Mouse (Mus musculus): ENCODE data around the gene Fitm1.

Fitm1 gene

GRCm38 (mm10) chr14:55575302-55575701 lies at the start of gene Fitm1:
TSS of gene Fitm1 (plus strand) at chr14:55575617.
- in situ Hi-C loops (cut with MboI; ENCODE audit: unreplicated experiment in 2 of 2), result no loop called here

- in situ Hi-C loops (cut with MboI; ENCODE audit: unreplicated experiment in 2 of 2), result no loop called here
Measured at GRCm38 (mm10) chr14:55526674-55527073, 48.7 kb upstream of the Fitm1 start.

- in situ Hi-C loops (cut with MboI; ENCODE audit: unreplicated experiment in 2 of 2), result no loop called here
Measured at GRCm38 (mm10) chr14:55527940-55528339, 47.5 kb upstream of the Fitm1 start.

GRCm38 (mm10) chr14:55536116-55536745 lies 39.2 kb upstream of the Fitm1 start:
- in situ Hi-C loops (cut with MboI; ENCODE audit: unreplicated experiment in 2 of 2), result loop anchor here in 1 of 2 experiments (5.0 kb wide), 1 partner anchor 34 kb away; no protein-coding TSS in a partner anchor

- in situ Hi-C loops (cut with MboI; ENCODE audit: unreplicated experiment in 2 of 2), result no loop called here
Measured at GRCm38 (mm10) chr14:55540067-55540786, 35.2 kb upstream of the Fitm1 start, which contains the start of gene Pck2. TSS of gene Pck2 (plus strand) at chr14:55540266.

- in situ Hi-C loops (cut with MboI; ENCODE audit: unreplicated experiment in 2 of 2), result no loop called here
Measured at GRCm38 (mm10) chr14:55540787-55541321, 34.6 kb upstream of the Fitm1 start.

- in situ Hi-C loops (cut with MboI; ENCODE audit: unreplicated experiment in 2 of 2), result no loop called here
Measured at GRCm38 (mm10) chr14:55542268-55542667, 33.1 kb upstream of the Fitm1 start.

- in situ Hi-C loops (cut with MboI; ENCODE audit: unreplicated experiment in 2 of 2), result no loop called here
Measured at GRCm38 (mm10) chr14:55544334-55544733, 31.1 kb upstream of the Fitm1 start.

- in situ Hi-C loops (cut with MboI; ENCODE audit: unreplicated experiment in 2 of 2), result loop anchor here in 1 of 2 experiments (10.0 kb wide), 1 partner anchor 55 kb away; the partner anchor contains the start of gene Carmil3
Measured at GRCm38 (mm10) chr14:55550191-55550590, 25.2 kb upstream of the Fitm1 start.

GRCm38 (mm10) chr14:55551347-55551746 lies 24.1 kb upstream of the Fitm1 start:
- in situ Hi-C loops (cut with MboI; ENCODE audit: unreplicated experiment in 2 of 2), result loop anchor here in 1 of 2 experiments (10.0 kb wide), 1 partner anchor 57 kb away; the partner anchor contains the start of gene Carmil3

- in situ Hi-C loops (cut with MboI; ENCODE audit: unreplicated experiment in 2 of 2), result loop anchor here in 1 of 2 experiments (10.0 kb wide), 1 partner anchor 57 kb away; the partner anchor contains the start of gene Carmil3
Measured at GRCm38 (mm10) chr14:55551794-55552193, 23.6 kb upstream of the Fitm1 start.

- in situ Hi-C loops (cut with MboI; ENCODE audit: unreplicated experiment in 2 of 2), result loop anchor here (5.0 to 10.0 kb wide), 2 partner anchors 57 to 60 kb away; partner anchors contain the start of gene Carmil3 (in 1 of the 2)
Measured at GRCm38 (mm10) chr14:55554635-55555034, 20.8 kb upstream of the Fitm1 start.

- in situ Hi-C loops (cut with MboI; ENCODE audit: unreplicated experiment in 2 of 2), result loop anchor here (5.0 to 10.0 kb wide), 2 partner anchors 58 to 61 kb away; partner anchors contain the start of gene Carmil3 (in 1 of the 2)
Measured at GRCm38 (mm10) chr14:55555788-55556187, 19.6 kb upstream of the Fitm1 start.

- in situ Hi-C loops (cut with MboI; ENCODE audit: unreplicated experiment in 2 of 2), result loop anchor here (5.0 to 10.0 kb wide), 2 partner anchors 60 to 62 kb away; partner anchors contain the start of gene Carmil3 (in 1 of the 2)
Measured at GRCm38 (mm10) chr14:55557003-55557402, 18.4 kb upstream of the Fitm1 start.

GRCm38 (mm10) chr14:55557587-55557986 lies 17.8 kb upstream of the Fitm1 start:
- in situ Hi-C loops (cut with MboI; ENCODE audit: unreplicated experiment in 2 of 2), result loop anchor here (5.0 to 10.0 kb wide), 2 partner anchors 60 to 63 kb away; partner anchors contain the start of gene Carmil3 (in 1 of the 2)

GRCm38 (mm10) chr14:55558740-55559448 lies 16.5 kb upstream of the Fitm1 start:
- in situ Hi-C loops (cut with MboI; ENCODE audit: unreplicated experiment in 2 of 2), result loop anchor here (5.0 to 10.0 kb wide), 2 partner anchors 62 to 64 kb away; partner anchors contain the start of gene Carmil3 (in 1 of the 2)

- in situ Hi-C loops (cut with MboI; ENCODE audit: unreplicated experiment in 2 of 2), result loop anchor here (5.0 to 10.0 kb wide), 2 partner anchors 62 to 65 kb away; partner anchors contain the start of gene Carmil3 (in 1 of the 2)
Measured at GRCm38 (mm10) chr14:55559799-55560201, 15.6 kb upstream of the Fitm1 start, which contains the start of gene Dcaf11. TSS of gene Dcaf11 (plus strand) at chr14:55560006.

- in situ Hi-C loops (cut with MboI; ENCODE audit: unreplicated experiment in 2 of 2), result no loop called here
Measured at GRCm38 (mm10) chr14:55560202-55561073, 15.0 kb upstream of the Fitm1 start, which contains the start of gene A730061H03Rik. TSS of gene A730061H03Rik (minus strand) at chr14:55560406.

GRCm38 (mm10) chr14:55561860-55562259 lies 13.6 kb upstream of the Fitm1 start:
- in situ Hi-C loops (cut with MboI; ENCODE audit: unreplicated experiment in 2 of 2), result no loop called here
